Mouse (Mus musculus) megakaryocyte, embryonic 14.5 days (primary cell): ENCODE measurements around the gene Tst. TPM values are rescaled to one million over a fixed set of nuclear protein-coding genes. Genes with fewer than 3 reads are reported as not detected.

ENCODE experiments used
- H3K27me3 ChIP-seq: replicated peaks from 2 replicates; pipeline ENCODE3; 2012; ENCODE audit warnings: inconsistent platforms
- H3K36me3 ChIP-seq: replicated peaks from 2 replicates; pipeline ENCODE3; 2012; ENCODE audit warnings: low read length, inconsistent platforms, mixed read lengths
- H3K4me1 ChIP-seq: 2 replicates; pipeline ENCODE4 v1.6.1; 2012; ENCODE audit warnings: inconsistent platforms
- H3K4me3 ChIP-seq: replicated peaks from 2 replicates; pipeline ENCODE3; 2012; ENCODE audit warnings: moderate library complexity, mild to moderate bottlenecking, inconsistent platforms
- H3K9me3 ChIP-seq: 2 replicates; pipeline ENCODE4 v1.6.1; 2012; ENCODE audit warnings: inconsistent platforms
- FLI1 ChIP-seq: IDR thresholded peaks from 2 replicates; pipeline ENCODE4 v1.6.1; 2012; ENCODE audit warnings: low read length, inconsistent platforms, mixed read lengths
- GATA1 ChIP-seq: IDR thresholded peaks from 3 replicates; pipeline ENCODE4 v1.6.1; 2012; ENCODE audit warnings: mixed read lengths, low read length, inconsistent platforms, borderline replicate concordance
- polyA plus RNA-seq: library from polyadenylated mRNA; stranded (reverse); fragments of >175 nt; gene quantifications from 2 replicates; pipeline ENCODE4 v1.2.3, GENCODE M21; 2012; ENCODE audit warnings: low replicate concordance; ENCODE audit not compliant: insufficient read depth

The Tst gene
- polyA plus RNA-seq, 1 experiment, result 6.3 TPM

- TF ChIP-seq FLI1 (no peak), GATA1 (no peak)
- peaks cover 5% of the 10 kb centered on the region for H3K27me3 ChIP-seq
- no peak overlapping the region for H3K4me3 ChIP-seq
These were observed 54.0 kb downstream of the Tst start for GRCm38 (mm10) chr15:78351586-78352165.

More at GRCm38 (mm10) chr15:78351586-78352165, 54.0 kb downstream of the Tst start:
- Histone ChIP-seq H3K36me3 (peaks cover 36% of the 10 kb centered on the region), H3K4me1 (peaks cover 37% of the 10 kb centered on the region), H3K9me3 (no peaks in the 10 kb centered on the region)

Other genes with a start within 250 kb of the Tst start
- gene Ift27, start 231.8 kb downstream of the Tst start, polyA plus RNA-seq, result 132 and 388 TPM in 2 replicates
- not detected in 2 replicates for gene Pvalb, start 199.5 kb downstream of the Tst start, polyA plus RNA-seq
- gene Ncf4, start 161.1 kb downstream of the Tst start, polyA plus RNA-seq, result 31.4 and 83.6 TPM in 2 replicates
- gene Csf2rb2, start 100.2 kb downstream of the Tst start, polyA plus RNA-seq, result 47.0 and 75.8 TPM in 2 replicates
- gene Csf2rb, start 80.2 kb downstream of the Tst start, polyA plus RNA-seq, result 80.6 and 123 TPM in 2 replicates
- not detected in 2 replicates for gene Tex33, start 10.0 kb downstream of the Tst start, polyA plus RNA-seq
- gene Mpst, start 509 bp upstream of the Tst start, polyA plus RNA-seq, result 68.5 and 128 TPM in 2 replicates
- 9.6 TPM in 1 of 2 replicates, not detected in the other for gene Kctd17, start 22.7 kb upstream of the Tst start, polyA plus RNA-seq
- gene Tmprss6, start 62.7 kb upstream of the Tst start, polyA plus RNA-seq, result not detected in 2 replicates
- gene Il2rb, start 89.4 kb upstream of the Tst start, polyA plus RNA-seq, result not detected in 2 replicates
- 22.8 and 31.2 TPM in 2 replicates for gene C1qtnf6, start 125.5 kb upstream of the Tst start, polyA plus RNA-seq
- not detected in 2 replicates for gene Sstr3, start 138.8 kb upstream of the Tst start, polyA plus RNA-seq
- 860 and 3,464 TPM in 2 replicates for gene Rac2, start 166.9 kb upstream of the Tst start, polyA plus RNA-seq
- 27.7 and 31.6 TPM in 2 replicates for gene Cyth4, start 191.1 kb upstream of the Tst start, polyA plus RNA-seq